Mouse (Mus musculus): Measurements from ENCODE around the gene Prmt8. TPM values are rescaled to one million over a fixed set of nuclear protein-coding genes. Genes with fewer than 3 reads are reported as not detected.

Gene Prmt8
- polyA plus RNA-seq, 1 experiment: not detected

GRCm38 (mm10) chr6:127767706-127768493 lies 1.4 kb downstream of the Prmt8 start:
- Histone ChIP-seq H3K27ac (ENCODE audit: control insufficient read depth, insufficient read depth, low read length) (no peak overlapping the region), H3K27me3 (ENCODE audit: control insufficient read depth, insufficient read depth, low read length) (no peaks in the 10 kb centered on the region; the same call in 1 of the 2 replicates), H3K4me3 (ENCODE audit: control insufficient read depth, insufficient read depth, low read length) (no peak overlapping the region), H3K4me1 (replicated peaks; ENCODE audit: control insufficient read depth, insufficient read depth, low read length) (no peaks in the 10 kb centered on the region), H3K36me3 (ENCODE audit: control insufficient read depth, insufficient read depth, low read length) (no peaks in the 10 kb centered on the region)
- 4% methylated on average over 49 of the region's 49 CpGs for WGBS
- TF ChIP-seq CTCF (IDR thresholded peaks at IDR 0.05; ENCODE audit: borderline replicate concordance, control insufficient read depth, extremely low read depth, insufficient read depth, low read length, poor library complexity) (no peak), POLR2A (IDR thresholded peaks at IDR 0.05; ENCODE audit: control insufficient read depth, extremely low read depth, insufficient read depth, low read length, poor library complexity) (no peak)
- peak; percentile 24 for DNase-seq

GRCm38 (mm10) chr6:127767201-127767705 lies 2.0 kb downstream of the Prmt8 start:
- Histone ChIP-seq H3K36me3 (ENCODE audit: control insufficient read depth, insufficient read depth, low read length) (no peaks in the 10 kb centered on the region), H3K4me3 (ENCODE audit: control insufficient read depth, insufficient read depth, low read length) (no peak overlapping the region), H3K27me3 (ENCODE audit: control insufficient read depth, insufficient read depth, low read length) (no peaks in the 10 kb centered on the region; the same call in 1 of the 2 replicates), H3K27ac (ENCODE audit: control insufficient read depth, insufficient read depth, low read length) (no peak overlapping the region), H3K4me1 (replicated peaks; ENCODE audit: control insufficient read depth, insufficient read depth, low read length) (no peaks in the 10 kb centered on the region)
- TF ChIP-seq CTCF (IDR thresholded peaks at IDR 0.05; ENCODE audit: borderline replicate concordance, control insufficient read depth, extremely low read depth, insufficient read depth, low read length, poor library complexity) (no peak), POLR2A (IDR thresholded peaks at IDR 0.05; ENCODE audit: control insufficient read depth, extremely low read depth, insufficient read depth, low read length, poor library complexity) (no peak)
- WGBS: 9% methylated on average over 18 of the region's 18 CpGs
- DNase-seq: no peak

- no peak for TF ChIP-seq CTCF (IDR thresholded peaks at IDR 0.05; ENCODE audit: borderline replicate concordance, control insufficient read depth, extremely low read depth, insufficient read depth, low read length, poor library complexity)
- Histone ChIP-seq H3K27me3 (ENCODE audit: control insufficient read depth, insufficient read depth, low read length) (no peaks in the 10 kb centered on the region; the same call in 1 of the 2 replicates), H3K36me3 (ENCODE audit: control insufficient read depth, insufficient read depth, low read length) (no peaks in the 10 kb centered on the region), H3K27ac (ENCODE audit: control insufficient read depth, insufficient read depth, low read length) (no peak overlapping the region), H3K4me3 (ENCODE audit: control insufficient read depth, insufficient read depth, low read length) (no peak overlapping the region), H3K4me1 (replicated peaks; ENCODE audit: control insufficient read depth, insufficient read depth, low read length) (no peaks in the 10 kb centered on the region)
- no peak for DNase-seq
- 7% methylated on average over 28 of the region's 28 CpGs for WGBS
Observed at GRCm38 (mm10) chr6:127766641-127767200, 2.6 kb downstream of the Prmt8 start.

GRCm38 (mm10) chr6:127766041-127766604 lies 3.1 kb downstream of the Prmt8 start:
- H3K27ac ChIP-seq (ENCODE audit: control insufficient read depth, insufficient read depth, low read length): no peak overlapping the region
- no peak for TF ChIP-seq POLR2A (IDR thresholded peaks at IDR 0.05; ENCODE audit: control insufficient read depth, extremely low read depth, insufficient read depth, low read length, poor library complexity)
- no peak for TF ChIP-seq CTCF (IDR thresholded peaks at IDR 0.05; ENCODE audit: borderline replicate concordance, control insufficient read depth, extremely low read depth, insufficient read depth, low read length, poor library complexity)
- no peaks in the 10 kb centered on the region for H3K36me3 ChIP-seq (ENCODE audit: control insufficient read depth, insufficient read depth, low read length)
- no peak overlapping the region for H3K4me3 ChIP-seq (ENCODE audit: control insufficient read depth, insufficient read depth, low read length)
- H3K4me1 ChIP-seq (replicated peaks; ENCODE audit: control insufficient read depth, insufficient read depth, low read length): no peaks in the 10 kb centered on the region
- no peak for DNase-seq
- H3K27me3 ChIP-seq (ENCODE audit: control insufficient read depth, insufficient read depth, low read length): no peaks in the 10 kb centered on the region; the same call in 1 of the 2 replicates
- WGBS: 15% methylated on average over 9 of the region's 11 CpGs

GRCm38 (mm10) chr6:127765573-127765972 lies 3.7 kb downstream of the Prmt8 start:
- 46% methylated on average over 5 of the region's 5 CpGs for WGBS
- Histone ChIP-seq H3K27me3 (ENCODE audit: control insufficient read depth, insufficient read depth, low read length) (no peaks in the 10 kb centered on the region; the same call in 1 of the 2 replicates), H3K4me1 (replicated peaks; ENCODE audit: control insufficient read depth, insufficient read depth, low read length) (no peaks in the 10 kb centered on the region), H3K27ac (ENCODE audit: control insufficient read depth, insufficient read depth, low read length) (no peak overlapping the region), H3K36me3 (ENCODE audit: control insufficient read depth, insufficient read depth, low read length) (no peaks in the 10 kb centered on the region), H3K4me3 (ENCODE audit: control insufficient read depth, insufficient read depth, low read length) (no peak overlapping the region)
- TF ChIP-seq POLR2A (IDR thresholded peaks at IDR 0.05; ENCODE audit: control insufficient read depth, extremely low read depth, insufficient read depth, low read length, poor library complexity): no peak
- TF ChIP-seq CTCF (IDR thresholded peaks at IDR 0.05; ENCODE audit: borderline replicate concordance, control insufficient read depth, extremely low read depth, insufficient read depth, low read length, poor library complexity): no peak
- DNase-seq: no peak

- Histone ChIP-seq H3K36me3 (ENCODE audit: control insufficient read depth, insufficient read depth, low read length) (no peaks in the 10 kb centered on the region), H3K4me3 (ENCODE audit: control insufficient read depth, insufficient read depth, low read length) (no peak overlapping the region), H3K4me1 (replicated peaks; ENCODE audit: control insufficient read depth, insufficient read depth, low read length) (no peaks in the 10 kb centered on the region), H3K27me3 (ENCODE audit: control insufficient read depth, insufficient read depth, low read length) (no peaks in the 10 kb centered on the region), H3K27ac (ENCODE audit: control insufficient read depth, insufficient read depth, low read length) (no peak overlapping the region)
- no peak for DNase-seq
- 79% methylated on average over 4 of the region's 4 CpGs for WGBS
- TF ChIP-seq POLR2A (IDR thresholded peaks at IDR 0.05; ENCODE audit: control insufficient read depth, extremely low read depth, insufficient read depth, low read length, poor library complexity) (no peak), CTCF (IDR thresholded peaks at IDR 0.05; ENCODE audit: borderline replicate concordance, control insufficient read depth, extremely low read depth, insufficient read depth, low read length, poor library complexity) (no peak)
Observed at GRCm38 (mm10) chr6:127758264-127758663, 11.0 kb downstream of the Prmt8 start.
